Mouse (Mus musculus): ENCODE measurements around the gene Klhdc9.
A peak's percentile ranks its signal among the peaks of the same experiment; 100 is the strongest.
"Not testable (repeated sequence)": the region's sequence is repeated elsewhere in the genome, so short reads cannot be mapped to it uniquely, and the experiment has no call there.

The Klhdc9 gene

GRCm38 (mm10) chr1:171356814-171357213 is 3.8 kb downstream of the Klhdc9 start:
- no peak for DNase-seq (ENCODE audit: low read depth)

GRCm38 (mm10) chr1:171355812-171356340 is 4.7 kb downstream of the Klhdc9 start:
- peak; percentile 93 for DNase-seq (ENCODE audit: low read depth)

GRCm38 (mm10) chr1:171349210-171349609 is 11.4 kb downstream of the Klhdc9 start:
- no peak for DNase-seq (ENCODE audit: low read depth)

DNA sequence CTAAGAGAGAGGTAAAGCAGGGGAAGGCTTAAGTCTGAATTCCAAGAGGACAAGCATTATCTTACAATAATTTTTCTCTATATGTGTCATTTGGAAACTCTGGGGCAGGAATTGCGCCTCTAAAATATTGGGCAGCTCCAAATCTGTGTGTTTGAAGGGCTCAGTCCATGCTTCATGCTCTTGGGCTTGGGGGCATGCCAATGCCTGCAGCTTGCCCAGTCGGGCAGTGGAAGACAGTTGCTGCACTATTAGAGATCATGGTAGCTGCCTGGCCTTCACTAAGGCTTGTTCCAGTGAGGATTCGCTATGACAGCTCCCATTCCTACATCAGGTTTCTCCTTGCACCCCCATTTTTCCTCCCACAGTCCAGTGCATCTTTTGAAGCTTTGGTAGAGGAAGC is 11.9 kb downstream of the Klhdc9 start:
- DNase-seq (ENCODE audit: low read depth): no peak

DNA sequence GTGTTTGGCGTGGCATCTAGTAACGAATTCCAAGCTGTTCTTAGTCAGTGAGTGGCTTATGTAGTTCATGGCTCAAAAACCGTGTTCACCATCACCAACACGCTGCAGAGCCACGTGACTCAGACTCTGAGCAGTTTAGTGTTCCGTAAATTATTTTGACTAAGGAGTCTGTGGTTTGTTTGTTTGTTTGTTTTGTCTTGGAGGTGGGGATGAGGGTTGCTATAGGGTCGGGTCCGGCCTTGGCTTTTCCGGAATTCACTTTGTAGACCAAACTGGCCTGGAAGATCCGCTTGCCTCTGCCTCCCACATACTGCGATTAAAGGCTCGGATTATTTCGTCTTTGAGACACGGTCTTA is 14.5 kb downstream of the Klhdc9 start:
- DNase-seq (ENCODE audit: low read depth): peak; percentile 45

- peak; percentile 91 for DNase-seq (ENCODE audit: low read depth)
Measured at GRCm38 (mm10) chr1:171345225-171346094, 15.1 kb downstream of the Klhdc9 start, which contains the start of the genes Nit1 and Pfdn2. TSS of gene Nit1 (minus strand) at chr1:171345646. TSS of gene Pfdn2 (plus strand) at chr1:171345670.

DNA sequence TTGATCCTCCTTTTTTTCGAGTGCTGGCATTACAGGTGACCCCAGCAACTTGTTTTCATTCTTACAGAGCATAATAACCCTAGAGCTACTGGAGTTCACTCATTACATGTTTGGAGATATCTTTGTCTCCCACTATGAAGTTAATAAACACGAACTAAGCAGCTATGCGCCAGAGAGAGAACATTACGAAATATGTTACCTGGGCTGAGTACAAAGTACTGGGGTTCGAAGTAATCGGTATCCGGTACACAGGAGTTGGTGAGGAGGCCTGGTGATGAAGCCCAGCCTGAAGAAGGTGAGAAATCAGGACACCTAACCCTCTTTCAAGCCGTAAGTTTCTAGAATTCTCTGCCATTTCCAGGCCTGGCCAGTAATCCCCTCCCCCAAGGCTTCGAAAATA is 15.9 kb downstream of the Klhdc9 start:
- DNase-seq (ENCODE audit: low read depth): peak; percentile 21

GRCm38 (mm10) chr1:171343922-171344677 is 16.5 kb downstream of the Klhdc9 start:
- DNase-seq (ENCODE audit: low read depth): peak; percentile 36

DNA sequence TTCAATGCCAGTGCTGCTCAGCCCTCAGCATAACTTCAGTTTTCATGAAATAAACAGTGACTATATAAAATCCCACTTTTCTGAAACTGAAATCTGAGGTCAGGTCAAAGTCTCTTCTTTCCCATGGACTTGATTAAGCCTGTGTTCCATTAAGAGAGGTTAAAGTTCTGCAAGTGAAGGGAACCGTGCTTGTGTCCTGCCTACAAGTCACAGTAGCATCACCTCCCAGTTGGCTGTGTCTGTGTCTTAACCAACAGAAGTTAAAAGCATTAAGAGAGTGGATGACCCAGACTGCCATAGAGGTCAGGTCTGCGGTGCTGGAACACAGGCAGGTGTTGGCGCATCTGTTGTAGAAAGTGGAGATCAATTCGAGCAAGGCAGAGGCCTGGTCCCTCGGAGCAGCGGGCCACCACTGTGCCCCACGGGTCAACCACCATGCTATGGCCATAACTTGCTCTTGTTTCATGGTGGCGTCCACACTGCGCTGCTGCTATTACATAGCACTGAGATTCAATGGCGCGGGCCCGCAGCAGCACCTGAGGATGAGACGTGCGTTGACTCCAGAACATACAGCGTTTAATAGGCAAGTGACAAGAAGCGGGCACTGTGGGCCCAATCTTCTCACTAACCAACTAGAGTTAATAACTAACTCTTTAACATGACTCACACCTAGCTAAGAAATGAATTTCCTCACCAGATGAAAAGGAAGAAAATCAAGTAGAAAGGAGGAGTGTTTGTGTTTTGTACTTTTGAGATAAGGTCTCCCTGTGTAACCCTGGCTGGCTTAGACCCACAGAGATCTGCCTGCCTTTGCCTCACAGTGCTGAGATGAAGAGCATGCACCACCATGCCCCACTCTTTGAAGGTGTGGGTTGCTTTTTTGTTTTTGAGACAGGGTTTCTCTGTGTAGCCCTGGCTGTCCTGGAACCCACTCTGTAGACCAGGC is 18.1 kb downstream of the Klhdc9 start:
- no peak for DNase-seq (ENCODE audit: low read depth)

- no peak for DNase-seq (ENCODE audit: low read depth)
Measured at GRCm38 (mm10) chr1:171330216-171330560, 30.4 kb downstream of the Klhdc9 start.

DNA sequence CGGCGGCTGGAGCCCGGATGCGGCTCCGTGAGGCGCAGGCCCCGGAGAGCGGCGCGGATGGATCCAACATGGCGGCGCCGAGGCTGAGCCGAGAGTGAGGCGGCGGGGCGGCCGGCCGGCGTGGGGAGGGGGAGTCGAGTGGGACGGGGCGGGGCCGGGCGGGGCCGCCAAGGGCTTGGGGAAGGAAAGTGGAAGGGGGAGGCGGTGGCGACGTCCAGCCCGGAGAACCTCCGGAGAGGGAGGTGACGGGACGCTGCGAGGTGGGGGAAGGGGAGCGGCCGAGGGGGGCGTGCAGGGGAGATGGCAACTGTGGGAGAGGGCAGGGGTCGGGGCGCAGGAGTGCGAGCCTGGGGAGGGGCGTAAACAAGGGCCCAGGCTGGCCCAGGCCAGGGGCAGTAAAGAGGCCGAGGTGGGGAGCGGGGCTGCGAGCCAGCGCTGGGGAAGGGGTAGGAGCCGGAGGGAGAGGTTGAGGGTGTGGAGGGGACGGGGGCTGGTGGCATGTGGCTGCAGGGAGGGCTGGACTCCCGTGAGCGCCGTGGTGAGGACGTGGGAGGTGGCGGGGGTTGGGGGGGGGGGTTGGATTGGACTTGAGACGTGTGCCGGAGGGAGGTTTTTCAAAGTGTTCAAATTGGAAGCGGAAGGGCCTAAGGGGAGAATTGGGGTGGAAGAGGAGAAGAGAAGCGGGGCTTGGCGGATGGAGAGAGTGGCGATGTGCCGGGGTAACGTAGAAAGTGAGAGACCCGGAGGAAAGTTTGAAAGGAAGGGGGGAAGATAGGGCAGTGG is 31.0 kb downstream of the Klhdc9 start:
- DNase-seq (ENCODE audit: low read depth): peak; percentile 50

GRCm38 (mm10) chr1:171328839-171329432 is 31.7 kb downstream of the Klhdc9 start, which contains the start of gene Dedd:
TSS of gene Dedd (plus strand) at chr1:171329145.
- DNase-seq (ENCODE audit: low read depth): peak; percentile 97

- DNase-seq (ENCODE audit: low read depth): no peak
Measured at GRCm38 (mm10) chr1:171328244-171328643, 32.4 kb downstream of the Klhdc9 start.

GRCm38 (mm10) chr1:171326588-171326987 is 34.0 kb downstream of the Klhdc9 start:
- DNase-seq (ENCODE audit: low read depth): not testable (repeated sequence)

DNA sequence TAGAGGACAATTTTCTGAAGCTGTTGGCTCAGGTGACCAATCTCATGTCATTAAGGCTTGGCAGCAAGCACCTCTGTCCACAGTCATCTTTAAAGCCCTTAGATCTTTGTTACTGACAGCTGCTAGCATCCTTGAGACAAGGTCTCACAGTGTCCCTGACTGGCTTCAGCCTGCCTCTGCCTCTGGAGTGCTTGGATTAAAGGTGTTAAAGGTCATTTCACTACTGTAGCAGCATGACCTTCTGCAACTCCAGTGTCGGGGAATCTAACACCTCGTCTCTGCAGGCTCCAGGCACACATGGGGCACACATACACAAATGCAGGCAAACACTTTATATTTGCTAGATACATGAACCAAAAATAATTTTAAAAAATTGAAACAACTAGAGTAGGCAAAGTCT is 35.0 kb downstream of the Klhdc9 start:
- no peak for DNase-seq (ENCODE audit: low read depth)

GRCm38 (mm10) chr1:171322012-171322411 is 38.6 kb downstream of the Klhdc9 start:
- no peak for DNase-seq (ENCODE audit: low read depth)

GRCm38 (mm10) chr1:171321415-171321814 is 39.2 kb downstream of the Klhdc9 start:
- DNase-seq (ENCODE audit: low read depth): peak; percentile 69

DNA sequence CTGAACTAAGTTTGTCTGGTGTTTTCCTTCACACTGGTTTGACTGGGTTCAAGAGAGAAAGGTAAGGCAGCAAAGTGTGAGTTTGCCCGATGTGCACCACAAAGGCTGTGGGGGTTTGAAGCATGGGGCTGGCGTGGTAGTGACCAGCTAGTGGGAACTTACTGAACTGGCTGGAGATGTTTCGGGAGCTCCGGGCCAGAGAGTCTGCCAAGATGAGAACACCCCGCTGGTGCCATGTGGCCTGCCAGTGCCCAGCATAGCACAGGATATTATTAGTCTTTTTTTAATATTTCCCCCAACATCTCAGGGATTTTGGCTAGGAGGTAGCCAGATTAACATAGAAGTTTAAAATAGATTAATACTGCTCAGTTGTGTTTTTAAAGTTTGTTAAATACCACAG is 40.4 kb downstream of the Klhdc9 start:
- DNase-seq (ENCODE audit: low read depth): no peak

DNA sequence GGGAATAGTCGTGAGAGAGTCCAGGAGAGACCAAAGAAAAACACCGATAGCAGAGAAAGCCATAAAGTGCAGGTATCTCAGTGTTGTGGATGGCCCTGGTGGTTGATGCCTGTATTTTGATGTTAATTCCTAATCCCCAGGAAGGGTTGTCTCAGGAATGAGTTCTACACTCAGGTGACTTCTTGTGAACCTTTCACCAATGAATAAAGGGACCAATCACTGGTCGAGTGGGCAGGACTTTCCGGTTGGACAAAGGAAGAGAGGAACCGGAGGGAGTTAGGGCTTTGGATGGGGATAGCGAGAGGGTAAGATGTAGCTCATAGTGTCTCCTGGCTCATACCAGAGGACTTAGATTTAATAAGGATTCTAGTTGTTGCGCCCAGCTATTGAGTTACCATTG is 40.9 kb downstream of the Klhdc9 start:
- no peak for DNase-seq (ENCODE audit: low read depth)

GRCm38 (mm10) chr1:171309321-171309720 is 51.3 kb downstream of the Klhdc9 start:
- no peak for DNase-seq (ENCODE audit: low read depth)
